Comparison of ENCODE assay signal across 9 mouse cellular contexts in the genomic region with DNA sequence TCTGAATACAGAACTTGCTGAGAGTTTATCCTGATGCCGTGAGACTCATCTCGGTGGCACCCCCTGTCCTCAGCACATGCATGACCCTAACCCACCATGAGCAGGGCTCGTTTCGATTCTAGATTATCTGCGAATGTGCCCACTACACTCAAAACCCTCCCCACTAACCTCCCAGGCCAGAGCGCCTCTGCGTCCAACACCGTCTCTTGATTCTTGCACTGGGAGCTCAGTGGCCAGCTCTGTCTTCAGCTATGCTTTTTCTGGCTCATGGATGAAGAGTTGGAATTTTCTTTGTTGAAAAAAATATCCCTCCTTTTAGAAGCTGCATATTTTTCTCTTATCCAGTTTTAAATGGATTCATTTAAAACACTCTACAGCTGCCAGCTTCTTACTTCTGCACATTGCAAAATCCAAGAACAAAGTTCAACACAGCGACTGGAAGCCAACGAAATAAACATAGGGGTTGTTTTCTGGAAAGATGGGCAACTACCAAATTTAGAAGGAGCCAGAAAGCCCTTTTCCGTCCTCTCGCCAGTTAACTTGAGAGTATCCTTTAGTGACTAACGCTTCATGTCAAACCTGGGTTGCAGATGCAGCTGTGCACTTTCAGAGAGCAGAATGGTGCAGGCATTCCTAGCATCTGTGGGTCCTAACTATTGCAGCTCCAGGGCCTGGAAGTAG.
A peak's percentile ranks its signal among the peaks of the same experiment; 100 is the strongest.
DNase-seq lines count a peak whose midpoint lies in the region; ATAC-seq and TF ChIP-seq lines count a peak whose summit lies in the region.
"Had no signal": no experiment of that assay in that cellular context is flagged by ENCODE, and none has a peak within 500 bp of the region (broad histone marks: within the 10 kb centered on the region; RNA-seq: fewer than 3 reads in every experiment).

No protein-coding gene starts in this region.

- TF ChIP-seq CTCF in cerebellum, adult 2 months (IDR thresholded peaks at IDR 0.05; ENCODE audit: borderline replicate concordance, insufficient read depth, low read depth, low read length): no peak

- WGBS in cerebellum, adult 2 months: 86% methylated on average over 13 of the region's 13 CpGs
- WGBS in kidney, embryonic 15.5 days: 86% methylated on average over 13 of the region's 13 CpGs
- 70% methylated on average over 13 of the region's 13 CpGs for WGBS in limb, embryonic 15.5 days

- no peak for ATAC-seq in kidney, embryonic 15.5 days (replicated peaks; ENCODE audit: low FRiP score)
- ATAC-seq in limb, embryonic 15.5 days (ENCODE audit: insufficient number of reproducible peaks, low FRiP score, low TSS enrichment, low read depth): no peak

- H3K4me2 ChIP-seq in kidney, embryonic 15.5 days: no peak overlapping the region
- no peak overlapping the region for H3K4me2 ChIP-seq in limb, embryonic 15.5 days

- H3K27me3 ChIP-seq in cerebellum, adult 2 months (ENCODE audit: control insufficient read depth, insufficient read depth, low read length): no peaks in the 10 kb centered on the region
- H3K27me3 ChIP-seq in kidney, embryonic 15.5 days: no peaks in the 10 kb centered on the region
- H3K27me3 ChIP-seq in limb, embryonic 15.5 days: no peaks in the 10 kb centered on the region

- H3K9ac ChIP-seq in kidney, embryonic 15.5 days: no peak overlapping the region
- H3K9ac ChIP-seq in limb, embryonic 15.5 days: no peak overlapping the region

- H3K4me1 ChIP-seq in cerebellum, adult 2 months (ENCODE audit: control insufficient read depth, insufficient read depth, low read length): peaks cover 21% of the 10 kb centered on the region
- H3K4me1 ChIP-seq in kidney, embryonic 15.5 days: peaks cover 15% of the 10 kb centered on the region
- H3K4me1 ChIP-seq in brown adipose tissue, adult 24 weeks (ENCODE audit: control insufficient read depth, insufficient read depth, insufficient read length, low read length): peaks cover 18% of the 10 kb centered on the region
- peaks cover 17% of the 10 kb centered on the region for H3K4me1 ChIP-seq in limb, embryonic 15.5 days

- peaks cover 15% of the 10 kb centered on the region for H3K36me3 ChIP-seq in kidney, embryonic 15.5 days
- peaks cover 13% of the 10 kb centered on the region for H3K36me3 ChIP-seq in limb, embryonic 15.5 days

- DNase-seq in cerebellum, adult 2 months: no peak
- no peak for DNase-seq in cerebellum, adult 11 months
- peak; percentile 49 for DNase-seq in kidney, adult 9 months
- no peak for DNase-seq in spleen, postnatal 36 days (ENCODE audit: low spot score in 2 of 2)
- no peak for DNase-seq in adrenal gland, adult 18-20 months (ENCODE audit: low spot score in 2 of 2)
- DNase-seq: right cerebral cortex, postnatal 14 days had no signal

- TF ChIP-seq POLR2A in cerebellum, adult 2 months (IDR thresholded peaks at IDR 0.05; ENCODE audit: borderline replicate concordance, insufficient read depth, low read length): no peak

- H3K4me3 ChIP-seq in cerebellum, adult 2 months (replicated peaks; ENCODE audit: insufficient read depth, low read depth, low read length): no peak overlapping the region
- no peak overlapping the region for H3K4me3 ChIP-seq in kidney, embryonic 15.5 days (replicated peaks)
- peak overlapping the region; percentile 13; the same call in 1 of the 2 replicates for H3K4me3 ChIP-seq in brown adipose tissue, adult 24 weeks (ENCODE audit: insufficient read depth, low read depth, low read length)
- H3K4me3 ChIP-seq in limb, embryonic 15.5 days: no peak overlapping the region

- no peaks in the 10 kb centered on the region for H3K9me3 ChIP-seq in kidney, embryonic 15.5 days (replicated peaks)
- no peaks in the 10 kb centered on the region for H3K9me3 ChIP-seq in limb, embryonic 15.5 days

- peak overlapping the region; percentile 23; the same call in 1 of the 2 replicates for H3K27ac ChIP-seq in cerebellum, adult 2 months (ENCODE audit: insufficient read depth, low read length)
- H3K27ac ChIP-seq in kidney, embryonic 15.5 days: no peak overlapping the region
- H3K27ac ChIP-seq in brown adipose tissue, adult 24 weeks (replicated peaks; ENCODE audit: low read depth, low read length): peak overlapping the region; percentile 71
- H3K27ac ChIP-seq in limb, embryonic 15.5 days: peak overlapping the region; percentile 73
